Mouse (Mus musculus) embryo, embryonic 10 days (tissue): Measurements from ENCODE around the gene Kpna2.

Experiments used
- DNase-seq: peaks from one replicate; pipeline ENCODE4 v3.0.0-alpha.2; 2015; ENCODE audit warnings: low spot score

Gene Kpna2

DNA sequence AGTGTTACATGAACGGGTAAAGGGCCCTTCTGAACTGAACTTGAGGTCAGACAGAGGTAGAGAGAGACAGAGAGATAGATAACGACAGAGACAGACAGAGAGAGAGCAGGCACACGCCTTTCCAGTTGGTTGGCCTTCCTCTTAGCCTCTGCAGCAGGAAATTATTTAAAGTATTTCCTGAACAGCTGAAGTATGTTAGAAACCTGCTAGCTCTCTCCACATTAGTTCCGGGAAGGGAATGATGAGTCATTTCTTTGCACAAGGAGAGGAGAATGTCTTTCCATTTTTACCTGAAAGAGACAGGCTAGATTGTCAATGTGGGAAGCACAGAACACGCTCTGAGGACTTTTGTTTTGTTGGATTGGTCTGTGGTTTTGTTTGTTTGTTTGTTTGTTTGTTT, 17.0 kb downstream of the Kpna2 start:
- no peak for DNase-seq

DNA sequence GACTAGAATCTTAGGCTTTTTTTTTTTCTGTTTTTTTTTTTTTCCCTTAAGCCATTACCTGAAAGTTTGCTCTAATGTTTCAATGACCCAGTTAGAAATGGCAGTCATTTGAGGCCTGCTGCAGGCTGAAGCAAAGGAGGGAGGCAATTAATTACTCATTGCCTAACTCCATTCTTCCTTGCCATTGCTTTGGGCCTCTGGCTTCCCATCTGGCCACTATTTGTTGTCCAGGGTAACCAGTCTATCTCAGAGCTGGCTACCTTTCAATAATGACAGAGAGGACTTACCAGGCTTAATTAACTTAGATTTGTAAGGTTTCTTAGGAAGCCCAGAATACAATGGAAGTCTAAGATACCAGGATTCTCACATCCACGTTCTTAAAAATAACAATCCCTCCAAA, 17.6 kb downstream of the Kpna2 start:
- DNase-seq: no peak

DNA sequence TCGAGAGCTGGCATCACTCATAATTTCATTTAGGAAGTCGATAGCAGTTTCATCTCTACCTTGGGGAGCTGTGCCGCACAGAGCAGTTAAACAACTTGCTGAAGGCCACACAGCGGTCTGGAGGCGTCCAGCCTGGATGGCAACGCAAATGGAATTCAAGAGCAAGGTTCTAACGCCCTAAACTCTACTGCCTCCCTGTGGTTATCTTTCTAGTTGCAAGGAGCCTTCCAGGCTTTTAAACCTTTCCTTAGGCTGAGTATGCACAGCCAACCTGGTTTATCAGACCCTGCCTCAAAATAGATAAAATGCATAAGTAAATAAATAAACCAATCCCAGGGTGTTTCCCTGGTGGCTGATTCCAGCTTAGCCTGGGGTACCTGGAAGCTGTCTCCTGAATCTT, 18.9 kb downstream of the Kpna2 start:
- DNase-seq: peak; percentile 82

DNA sequence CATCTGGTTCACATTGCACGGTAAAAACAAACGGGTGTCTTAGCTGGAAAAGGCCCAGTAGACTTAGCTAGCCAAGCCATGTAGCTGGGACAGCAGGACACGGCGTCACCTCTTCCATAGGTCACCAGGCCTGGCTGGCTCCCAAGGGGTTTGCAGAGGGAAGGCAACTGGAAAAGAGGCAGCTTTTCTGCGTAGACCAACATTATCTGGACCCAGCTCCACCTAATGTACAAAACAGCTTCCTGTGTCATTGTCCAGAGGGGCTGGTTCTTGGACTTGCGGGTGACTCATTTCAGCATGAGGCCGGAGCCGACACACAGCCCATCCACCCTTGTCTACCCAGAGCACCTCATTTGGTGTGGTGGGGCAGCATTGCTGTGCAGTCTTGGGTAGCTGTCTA, 23.1 kb downstream of the Kpna2 start:
- DNase-seq: no peak

DNA sequence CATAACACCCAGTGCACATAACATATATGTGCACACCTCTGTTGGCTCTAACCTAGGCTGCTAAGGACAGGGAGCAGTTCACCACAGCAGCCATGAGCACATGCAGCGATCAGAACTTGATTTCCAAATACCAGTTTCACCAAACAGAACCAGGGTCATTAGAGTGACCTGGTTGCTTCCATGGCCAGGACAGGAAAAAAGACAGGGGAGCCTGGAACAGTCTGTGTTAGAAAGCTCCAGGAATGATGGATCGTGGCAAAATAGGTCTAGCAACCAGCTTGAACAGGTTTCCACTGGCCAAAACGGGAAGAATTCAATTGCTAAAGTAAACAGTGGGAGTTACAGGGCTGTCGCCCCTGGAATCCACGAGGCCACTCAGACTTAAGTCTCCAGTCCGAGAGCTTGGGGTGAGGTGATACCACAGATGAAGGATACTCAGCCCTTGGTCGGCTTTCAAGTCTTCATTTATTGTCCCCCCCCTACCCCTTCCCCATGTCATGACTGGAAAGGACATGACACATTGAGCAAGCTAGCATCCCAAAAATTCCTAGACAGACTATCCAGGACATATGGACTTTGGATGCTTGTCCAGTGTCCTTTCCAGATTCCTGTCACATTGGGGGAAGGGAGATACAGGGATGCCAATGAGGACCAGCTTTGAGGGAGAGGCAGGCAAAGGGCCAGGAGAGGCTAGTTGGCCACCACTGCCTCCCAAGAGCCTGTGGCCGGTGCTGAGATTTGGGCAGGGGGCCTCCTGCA, 23.7 kb downstream of the Kpna2 start:
- no peak for DNase-seq

DNA sequence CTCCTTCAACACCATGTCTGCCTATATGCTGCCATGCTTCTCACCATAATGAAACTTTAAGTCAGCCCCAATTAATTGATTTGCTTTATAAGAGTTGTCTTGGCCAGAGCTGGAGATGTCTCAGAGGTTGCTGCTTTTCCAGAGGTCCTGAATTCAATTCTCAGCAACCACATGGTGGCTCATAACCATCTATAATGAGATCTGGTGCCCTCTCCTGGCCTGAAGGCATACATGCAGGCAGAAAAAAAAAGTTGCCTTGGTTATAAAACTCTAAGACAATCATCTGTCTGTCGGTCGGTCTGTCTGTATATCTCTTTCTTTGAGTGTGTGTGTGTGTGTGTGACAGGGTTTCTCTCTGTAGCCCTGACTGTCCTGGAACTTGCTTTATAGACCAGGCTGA, 24.9 kb downstream of the Kpna2 start:
- no peak for DNase-seq

DNA sequence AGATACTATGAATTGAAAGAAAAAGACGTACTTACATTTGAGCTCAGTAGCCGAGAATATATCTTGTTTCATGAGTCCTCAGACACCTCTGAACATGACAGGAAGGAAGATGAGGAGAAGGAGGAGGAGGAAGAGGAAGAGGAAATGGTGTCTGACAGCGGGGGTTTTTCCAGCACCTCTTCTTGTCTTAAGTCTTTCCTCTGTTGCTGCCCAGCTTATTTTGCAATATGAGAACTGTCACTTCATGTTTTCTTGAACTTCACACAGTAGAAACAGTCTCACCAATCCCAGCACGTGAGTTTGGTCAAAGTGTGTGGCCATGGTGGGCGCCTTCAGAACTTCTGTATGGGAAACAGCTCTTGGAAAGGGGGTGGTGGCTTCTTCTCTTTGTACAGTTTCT, 26.3 kb downstream of the Kpna2 start:
- no peak for DNase-seq

DNA sequence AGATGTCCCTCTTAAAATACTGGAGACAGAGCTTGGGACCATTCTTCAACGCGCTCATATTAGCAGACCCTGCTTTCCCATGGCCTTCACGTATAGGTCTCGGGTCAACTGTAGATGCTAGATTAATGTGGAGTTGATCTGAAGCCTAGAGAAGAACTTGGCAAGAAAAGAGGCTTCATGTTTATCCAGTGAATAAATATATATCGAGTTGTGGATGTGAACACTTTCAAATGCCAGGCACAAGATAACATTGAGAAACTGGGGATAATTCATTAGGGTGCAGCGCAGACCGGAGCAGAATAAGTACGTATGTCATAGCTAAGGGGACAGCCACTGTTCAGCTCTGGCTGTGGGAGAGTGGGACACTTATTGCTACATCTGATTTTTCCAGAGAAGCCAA, 29.5 kb downstream of the Kpna2 start:
- DNase-seq: no peak

DNA sequence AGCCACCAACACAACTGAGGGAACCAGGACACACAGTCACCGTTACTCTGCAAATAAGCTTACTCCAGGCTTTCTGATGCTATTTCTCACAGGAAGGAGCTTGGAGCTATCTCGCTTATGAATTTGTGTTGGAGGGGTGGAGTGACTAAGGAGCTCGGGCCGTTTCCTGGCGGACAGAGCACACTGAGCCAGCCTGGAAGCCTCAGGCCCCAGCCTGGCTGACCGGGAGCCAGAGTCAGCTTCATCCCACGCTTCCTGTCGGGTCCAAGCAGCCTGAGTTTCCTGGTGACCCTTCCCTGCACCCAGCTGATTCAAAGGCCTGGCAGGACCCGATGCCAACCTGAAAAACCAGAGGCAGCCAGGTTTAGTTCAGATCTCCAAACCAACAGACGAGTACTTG, 31.7 kb downstream of the Kpna2 start:
- DNase-seq: no peak

DNA sequence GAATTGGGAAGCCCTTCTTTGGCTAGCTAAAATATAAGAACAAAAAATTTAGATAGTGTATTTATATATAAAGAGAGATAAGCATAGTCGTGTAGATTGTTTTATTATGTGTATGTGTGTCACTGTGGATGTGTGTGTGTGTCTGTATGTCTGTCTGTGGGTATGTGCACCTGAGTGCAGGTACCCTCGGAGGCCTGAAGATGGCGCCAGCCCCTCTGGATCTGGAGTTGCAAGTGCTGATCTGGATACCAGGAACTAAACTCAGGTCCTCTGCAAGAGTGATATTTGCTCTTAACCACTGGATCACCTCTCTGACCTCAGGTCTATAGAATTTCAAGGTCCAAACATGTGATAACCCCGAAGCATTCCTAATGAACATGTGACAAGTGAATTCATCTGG, 33.5 kb downstream of the Kpna2 start:
- no peak for DNase-seq

DNA sequence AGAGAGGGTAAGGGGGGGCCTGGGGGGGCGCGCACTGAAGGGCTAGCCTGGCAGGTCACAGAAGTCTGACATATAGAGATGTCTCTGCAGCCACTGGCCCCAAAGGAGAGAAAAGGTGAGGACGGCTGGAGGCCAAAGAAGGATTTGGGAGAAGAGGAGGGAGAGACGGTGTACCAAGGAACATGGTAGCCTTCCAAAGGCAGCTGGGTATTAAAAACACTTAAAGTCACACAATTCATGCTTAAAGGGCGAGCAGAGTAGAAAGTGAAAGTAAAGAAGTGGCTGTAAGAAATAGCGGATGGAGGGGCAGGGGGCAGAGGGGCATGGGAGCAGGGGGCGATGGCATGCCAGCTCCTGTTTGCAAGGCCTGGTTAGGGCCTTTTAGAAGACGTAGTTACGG, 37.0 kb downstream of the Kpna2 start:
- no peak for DNase-seq

DNA sequence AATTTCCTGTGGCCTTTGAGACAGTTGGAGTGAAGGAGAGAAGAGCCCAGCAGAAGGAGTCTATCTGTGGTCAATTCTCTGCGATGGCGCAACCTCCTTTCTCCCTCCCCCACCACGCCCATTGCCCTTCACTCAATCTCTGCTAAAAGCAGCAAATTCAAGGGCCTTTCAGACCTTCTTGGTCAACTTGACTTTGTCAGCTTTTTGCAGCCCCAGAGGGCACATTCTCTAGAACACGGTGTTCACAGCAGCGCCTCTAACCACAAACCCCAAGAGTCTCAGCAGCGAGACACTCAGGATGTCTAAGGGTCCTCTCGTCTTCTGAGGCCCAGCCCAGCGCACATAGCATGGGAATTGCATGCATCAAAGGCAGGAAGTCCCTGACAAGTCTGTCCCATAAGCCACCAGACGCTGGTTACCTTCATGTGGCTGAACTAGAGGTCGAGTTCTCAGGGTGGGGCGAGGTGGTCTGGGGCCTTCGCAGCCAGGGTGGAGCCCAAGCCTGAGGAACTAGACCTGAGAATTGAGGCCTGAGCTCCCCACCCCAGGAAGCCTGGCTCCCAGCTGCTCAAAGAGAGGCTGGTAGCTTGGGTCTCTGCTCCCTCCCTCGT, 37.8 kb downstream of the Kpna2 start:
- DNase-seq: no peak

DNA sequence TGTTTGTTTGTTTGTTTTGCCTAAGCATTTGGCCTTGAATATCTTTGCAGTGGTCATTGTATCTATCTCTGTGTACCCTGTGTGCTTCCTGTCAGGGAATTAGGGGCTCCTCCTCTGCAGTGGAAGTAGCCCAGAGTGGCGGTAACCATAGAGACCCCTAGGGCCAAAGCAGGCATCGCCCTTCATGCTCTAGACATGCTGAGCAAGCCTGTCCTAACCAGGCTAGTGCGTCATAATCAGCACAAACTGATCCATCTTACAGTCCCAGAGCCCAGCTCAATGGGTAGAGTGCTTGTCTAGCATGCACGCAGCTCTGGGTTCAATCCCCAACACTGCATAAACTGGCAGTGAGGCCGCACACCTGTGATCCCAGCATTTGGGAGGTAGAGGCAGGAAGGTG, 40.2 kb downstream of the Kpna2 start:
- no peak for DNase-seq

DNA sequence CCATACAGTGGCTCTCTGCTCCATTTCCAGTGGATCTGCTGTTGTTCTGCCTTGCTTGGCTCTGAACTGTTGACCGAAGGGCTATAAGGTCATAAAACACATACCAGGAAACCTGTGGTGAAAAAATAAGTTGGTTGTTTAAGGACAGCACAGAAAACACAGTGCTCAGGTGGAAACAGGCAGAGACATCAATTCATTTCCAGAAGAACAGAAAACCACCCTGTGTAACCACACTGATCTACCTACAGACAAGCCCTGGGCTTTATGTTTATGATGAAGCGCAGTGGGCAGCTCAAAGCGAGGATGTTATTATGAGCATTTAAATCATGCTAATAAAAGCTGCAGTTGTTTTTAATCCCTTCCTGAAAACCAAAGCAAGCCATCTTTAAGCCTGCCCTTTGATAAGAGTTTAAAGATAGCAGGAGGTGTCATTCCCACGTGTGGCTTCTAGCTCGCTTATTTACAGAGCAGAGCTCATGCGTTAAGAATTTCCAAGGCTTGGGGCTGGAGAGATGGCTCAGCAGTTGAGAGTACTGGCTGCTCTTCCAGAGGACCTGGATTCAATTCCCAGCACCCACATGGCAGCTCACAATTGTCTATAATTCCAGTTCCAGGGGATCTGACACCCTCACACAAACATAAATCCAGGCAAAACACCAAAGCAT, 40.8 kb downstream of the Kpna2 start:
- no peak for DNase-seq

DNA sequence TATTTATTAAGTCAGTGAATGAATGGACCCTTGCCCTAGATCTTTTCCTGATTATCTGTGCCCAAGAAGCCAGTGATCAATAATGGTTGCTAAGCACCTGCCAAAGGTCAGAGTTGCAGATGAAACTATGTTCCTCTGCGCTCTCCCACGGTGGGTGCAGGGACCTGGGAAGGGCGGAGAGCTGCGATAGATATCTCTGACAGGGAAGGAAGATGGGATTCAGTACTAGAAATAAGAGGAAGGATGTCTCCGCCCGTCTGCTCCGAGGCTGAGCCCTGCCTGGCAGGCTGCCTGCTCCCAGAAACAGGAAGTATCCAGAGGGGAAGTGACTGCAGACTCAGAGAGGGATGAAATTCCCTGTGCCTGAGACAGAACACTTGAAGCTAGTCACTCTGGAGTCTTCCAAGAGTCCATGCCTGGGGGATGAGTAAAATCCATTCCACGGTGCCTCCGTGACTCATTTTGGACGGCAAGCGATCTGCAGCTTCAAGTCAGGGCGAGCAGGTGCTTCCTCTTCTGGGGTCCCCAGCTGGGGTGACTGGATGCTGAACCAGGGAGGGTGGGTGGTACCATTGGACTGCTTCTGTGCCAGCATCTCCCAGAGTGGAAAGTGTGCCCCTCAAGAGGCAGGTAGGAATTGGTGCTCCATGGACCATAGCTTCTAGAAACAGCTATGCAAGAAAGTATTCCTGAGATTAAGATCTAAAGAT, 41.9 kb downstream of the Kpna2 start:
- DNase-seq: no peak

DNA sequence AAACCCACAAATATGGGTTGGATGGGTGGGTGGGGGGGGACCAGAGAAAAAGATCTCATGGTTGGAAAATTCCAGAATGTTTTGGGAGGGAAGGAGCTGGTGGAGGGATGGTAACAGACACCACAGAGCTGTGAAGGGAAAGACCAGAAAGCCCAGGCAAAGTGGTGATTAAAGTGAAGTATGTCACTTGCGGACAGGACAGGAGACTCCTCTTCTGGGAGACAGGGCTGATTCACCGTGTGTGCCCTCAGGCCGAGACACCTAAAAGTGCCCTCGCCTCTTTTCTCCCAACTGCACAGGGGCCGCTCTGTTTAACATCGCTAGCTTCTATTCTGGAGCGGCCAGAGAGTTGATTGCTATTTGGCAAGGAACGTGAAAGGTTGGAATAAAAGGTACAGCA, 44.8 kb downstream of the Kpna2 start:
- no peak for DNase-seq

DNA sequence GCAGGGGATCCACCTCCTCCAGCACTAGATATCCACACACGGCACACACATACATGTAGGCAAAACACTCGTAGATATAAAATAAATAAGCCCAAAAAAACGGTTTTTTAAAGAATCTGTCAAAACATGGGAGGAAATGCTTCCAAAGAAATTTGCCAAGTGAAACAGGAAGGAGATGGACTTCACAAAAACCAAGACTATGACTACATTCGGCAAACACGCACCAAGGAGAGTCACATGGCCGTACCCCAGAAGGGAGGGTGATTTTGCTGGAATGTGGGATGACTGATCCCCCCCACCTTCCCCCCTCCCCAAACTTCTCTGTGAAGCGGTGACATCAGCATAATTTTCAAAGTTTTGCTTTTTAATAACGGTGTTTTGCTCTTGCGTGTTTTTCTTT, 45.2 kb downstream of the Kpna2 start:
- DNase-seq: no peak
